Mouse (Mus musculus): ENCODE measurements around the gene Eif5a2. TPM values are rescaled to one million over a fixed set of nuclear protein-coding genes. Genes with fewer than 3 reads are reported as not detected.
A peak's percentile ranks its signal among the peaks of the same experiment; 100 is the strongest.
"Not testable (repeated sequence)": the region's sequence is repeated elsewhere in the genome, so short reads cannot be mapped to it uniquely, and the experiment has no call there.

Eif5a2 gene
- polyA plus RNA-seq, 1 experiment from 2014 or later: 7.0 TPM

DNA sequence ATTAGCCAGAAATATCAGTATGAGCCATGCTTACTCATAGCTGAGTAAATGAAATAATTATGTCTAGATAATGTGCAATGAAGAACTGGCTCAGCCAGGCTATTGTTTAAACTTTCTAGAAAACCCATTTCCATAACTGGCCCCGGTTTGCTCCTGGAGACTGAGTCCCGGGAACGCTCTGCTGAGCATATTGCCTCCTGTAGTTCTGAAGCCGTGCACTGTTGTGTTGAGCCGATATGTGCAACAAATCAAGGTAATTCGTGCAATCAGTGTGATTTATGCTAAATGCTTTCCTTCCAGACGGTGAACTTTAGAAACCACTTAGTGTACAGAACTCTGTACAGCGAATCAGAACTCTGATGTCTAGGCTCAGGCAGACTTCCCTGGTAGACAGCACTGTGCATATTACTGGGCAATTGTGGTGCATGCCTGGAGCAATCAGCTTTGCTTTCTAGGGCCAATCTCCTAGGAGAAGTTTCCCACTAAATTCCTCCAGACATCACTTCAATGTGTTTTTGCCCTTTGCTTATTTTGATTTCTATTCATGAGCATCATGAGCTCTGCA lies 19.8 kb upstream of the Eif5a2 start:
- Histone ChIP-seq H3K27me3 (replicated peaks; ENCODE audit: control insufficient read depth, insufficient read depth, low read length) (no peaks in the 10 kb centered on the region), H3K4me2 (ENCODE audit: low read length) (no peak overlapping the region), H3K27ac (ENCODE audit: low read depth) (no peak overlapping the region), H3K36me3 (ENCODE audit: control insufficient read depth, insufficient read depth, low read length) (no peaks in the 10 kb centered on the region), H3K4me1 (replicated peaks; ENCODE audit: control insufficient read depth, insufficient read depth, low read length) (no peaks in the 10 kb centered on the region), H3K9ac (ENCODE audit: low read length) (no peak overlapping the region), H3K9me3 (ENCODE audit: control insufficient read depth, low read length) (no peaks in the 10 kb centered on the region), H3K4me3 (ENCODE audit: low read depth, low read length) (no peak overlapping the region)
- no peak for ATAC-seq (replicated peaks; ENCODE audit: low FRiP score, low TSS enrichment, low read depth)
- DNase-seq (ENCODE audit: low spot score): no peak
- WGBS: 62% methylated on average over 8 of the region's 8 CpGs

DNA sequence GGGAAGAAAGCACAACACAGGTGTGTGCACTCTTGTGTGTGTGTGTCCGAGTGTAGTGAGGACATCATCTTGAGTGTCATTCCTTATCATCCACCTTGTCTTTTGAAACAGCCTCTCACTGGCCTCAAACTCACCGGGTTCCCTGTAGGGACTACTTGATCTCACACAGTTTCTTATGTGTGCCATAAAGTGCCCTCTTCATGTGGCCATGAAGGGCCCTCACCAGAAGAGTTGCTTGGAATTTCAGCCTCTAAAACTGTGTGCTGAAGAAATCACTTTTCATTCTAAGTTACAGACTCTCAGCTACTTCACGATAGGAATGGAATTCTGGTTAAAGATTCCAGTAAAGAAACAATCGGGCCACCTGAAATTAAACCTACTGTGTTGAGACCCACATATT lies 14.1 kb upstream of the Eif5a2 start:
- no peak overlapping the region for H3K4me2 ChIP-seq (ENCODE audit: low read length)
- H3K4me3 ChIP-seq (ENCODE audit: low read depth, low read length): no peak overlapping the region
- no peak overlapping the region for H3K27ac ChIP-seq (ENCODE audit: low read depth)
- DNase-seq (ENCODE audit: low spot score) (no peak), ATAC-seq (replicated peaks; ENCODE audit: low FRiP score, low TSS enrichment, low read depth) (no peak)
- H3K36me3 ChIP-seq (ENCODE audit: control insufficient read depth, insufficient read depth, low read length): no peaks in the 10 kb centered on the region
- no peaks in the 10 kb centered on the region for H3K27me3 ChIP-seq (replicated peaks; ENCODE audit: control insufficient read depth, insufficient read depth, low read length)
- H3K9ac ChIP-seq (ENCODE audit: low read length): no peak overlapping the region
- H3K9me3 ChIP-seq (ENCODE audit: control insufficient read depth, low read length): no peaks in the 10 kb centered on the region
- H3K4me1 ChIP-seq (replicated peaks; ENCODE audit: control insufficient read depth, insufficient read depth, low read length): no peaks in the 10 kb centered on the region
- 88% methylated on average over 4 of the region's 4 CpGs for WGBS

DNA sequence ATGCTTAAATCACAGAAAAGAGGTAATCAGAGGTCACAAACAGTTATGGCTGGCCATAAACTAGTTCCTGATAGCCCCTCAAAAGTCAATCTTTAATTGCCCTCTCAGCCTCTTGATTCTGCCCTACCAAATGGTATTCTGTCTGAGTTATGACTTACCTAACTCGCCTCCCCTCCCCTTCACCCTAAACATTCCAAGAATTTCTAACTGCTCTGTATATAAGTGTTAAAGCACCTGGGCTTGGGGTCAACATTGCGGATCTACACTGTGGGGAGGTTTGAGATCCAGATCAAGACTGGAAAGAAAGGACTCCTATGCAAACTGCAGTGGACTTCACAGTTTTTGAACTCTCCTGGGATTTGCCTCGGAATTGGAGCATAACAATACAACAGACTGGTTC lies 12.9 kb upstream of the Eif5a2 start:
- Histone ChIP-seq H3K4me1 (replicated peaks; ENCODE audit: control insufficient read depth, insufficient read depth, low read length) (no peaks in the 10 kb centered on the region), H3K27ac (ENCODE audit: low read depth) (no peak overlapping the region), H3K9ac (ENCODE audit: low read length) (no peak overlapping the region), H3K4me2 (ENCODE audit: low read length) (no peak overlapping the region), H3K36me3 (ENCODE audit: control insufficient read depth, insufficient read depth, low read length) (no peaks in the 10 kb centered on the region), H3K9me3 (ENCODE audit: control insufficient read depth, low read length) (no peaks in the 10 kb centered on the region), H3K4me3 (ENCODE audit: low read depth, low read length) (no peak overlapping the region), H3K27me3 (replicated peaks; ENCODE audit: control insufficient read depth, insufficient read depth, low read length) (no peaks in the 10 kb centered on the region)
- WGBS: 55% methylated on average over 3 of the region's 3 CpGs
- ATAC-seq (replicated peaks; ENCODE audit: low FRiP score, low TSS enrichment, low read depth) (no peak), DNase-seq (ENCODE audit: low spot score) (no peak)

DNA sequence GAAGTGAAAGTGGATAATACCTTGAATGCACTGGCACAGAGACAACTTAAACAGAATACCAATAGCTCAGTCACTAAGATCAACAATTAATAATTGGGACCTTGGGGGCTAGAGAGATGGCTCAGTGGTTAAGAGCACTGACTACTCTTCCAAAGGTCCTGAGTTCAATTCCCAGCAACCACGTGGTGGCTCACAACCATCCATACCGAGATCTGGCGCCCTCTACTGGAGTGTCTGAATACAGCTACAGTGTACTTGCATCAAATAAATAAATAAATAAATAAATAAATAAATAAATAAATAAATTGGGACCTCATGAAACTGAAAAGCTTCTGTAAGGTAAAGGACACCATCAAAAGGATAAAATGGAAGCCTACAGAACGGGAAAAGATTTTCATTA lies 8.2 kb upstream of the Eif5a2 start:
- not testable (repeated sequence) for DNase-seq (ENCODE audit: low spot score); ATAC-seq (replicated peaks; ENCODE audit: low FRiP score, low TSS enrichment, low read depth); H3K4me3 ChIP-seq (ENCODE audit: low read depth, low read length); H3K4me2 ChIP-seq (ENCODE audit: low read length); H3K9ac ChIP-seq (ENCODE audit: low read length); H3K36me3 ChIP-seq (ENCODE audit: control insufficient read depth, insufficient read depth, low read length); H3K9me3 ChIP-seq (ENCODE audit: control insufficient read depth, low read length); H3K27me3 ChIP-seq (replicated peaks; ENCODE audit: control insufficient read depth, insufficient read depth, low read length); H3K27ac ChIP-seq (ENCODE audit: low read depth); H3K4me1 ChIP-seq (replicated peaks; ENCODE audit: control insufficient read depth, insufficient read depth, low read length)
- 67% methylated on average over 4 of the region's 4 CpGs for WGBS

DNA sequence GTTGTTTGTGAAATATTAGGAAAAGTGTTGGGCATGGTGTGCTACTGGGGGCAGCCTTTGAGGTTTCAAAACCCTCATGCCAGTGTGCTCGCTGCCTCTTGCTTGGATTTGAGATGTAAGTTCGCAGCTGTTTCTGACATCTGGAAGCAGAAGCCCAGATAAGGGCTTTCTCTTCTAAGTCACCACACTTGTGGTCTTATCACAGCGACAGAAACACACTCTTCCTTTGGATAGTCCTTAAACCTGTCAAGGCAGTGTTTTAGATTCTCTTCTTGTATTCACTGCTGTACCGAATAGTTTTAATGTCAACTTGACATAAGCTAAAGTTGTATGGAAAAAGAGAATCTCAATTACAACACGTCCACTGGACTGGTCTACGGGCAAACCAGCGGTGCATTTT lies 5.7 kb upstream of the Eif5a2 start:
- DNase-seq (ENCODE audit: low spot score): no peak
- WGBS: 86% methylated on average over 7 of the region's 7 CpGs
- no peaks in the 10 kb centered on the region for H3K36me3 ChIP-seq (ENCODE audit: control insufficient read depth, insufficient read depth, low read length)
- no peaks in the 10 kb centered on the region for H3K9me3 ChIP-seq (ENCODE audit: control insufficient read depth, low read length)
- no peak overlapping the region for H3K4me2 ChIP-seq (ENCODE audit: low read length)
- no peak overlapping the region for H3K4me3 ChIP-seq (ENCODE audit: low read depth, low read length)
- H3K27me3 ChIP-seq (replicated peaks; ENCODE audit: control insufficient read depth, insufficient read depth, low read length): no peaks in the 10 kb centered on the region
- no peaks in the 10 kb centered on the region for H3K4me1 ChIP-seq (replicated peaks; ENCODE audit: control insufficient read depth, insufficient read depth, low read length)
- H3K9ac ChIP-seq (ENCODE audit: low read length): no peak overlapping the region
- ATAC-seq (replicated peaks; ENCODE audit: low FRiP score, low TSS enrichment, low read depth): no peak
- no peak overlapping the region for H3K27ac ChIP-seq (ENCODE audit: low read depth)

DNA sequence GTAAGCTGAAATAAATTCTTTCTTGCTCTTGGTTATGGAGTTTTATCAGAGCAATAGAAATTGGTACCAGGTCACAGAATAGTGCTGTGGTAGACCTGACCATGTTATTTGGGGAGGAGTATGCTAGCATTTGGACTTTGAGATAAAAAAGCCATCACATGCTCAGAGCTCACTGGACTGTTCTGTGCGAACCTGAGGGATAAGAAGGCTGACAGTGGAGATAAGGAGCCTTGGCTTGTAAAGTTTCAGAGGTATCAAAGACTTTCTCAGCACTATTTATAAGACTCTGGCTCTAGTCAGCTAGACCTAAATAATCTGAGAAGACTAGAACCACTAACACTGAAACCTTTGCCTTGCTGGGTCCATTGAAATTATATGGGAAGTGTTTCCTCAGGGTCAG lies 5.1 kb upstream of the Eif5a2 start:
- H3K4me1 ChIP-seq (replicated peaks; ENCODE audit: control insufficient read depth, insufficient read depth, low read length): no peaks in the 10 kb centered on the region
- no peaks in the 10 kb centered on the region for H3K36me3 ChIP-seq (ENCODE audit: control insufficient read depth, insufficient read depth, low read length)
- no peak overlapping the region for H3K4me2 ChIP-seq (ENCODE audit: low read length)
- ATAC-seq (replicated peaks; ENCODE audit: low FRiP score, low TSS enrichment, low read depth): no peak
- DNase-seq (ENCODE audit: low spot score): no peak
- H3K4me3 ChIP-seq (ENCODE audit: low read depth, low read length): no peak overlapping the region
- WGBS: 82% methylated on average over 1 of the region's 1 CpGs
- H3K9me3 ChIP-seq (ENCODE audit: control insufficient read depth, low read length): no peaks in the 10 kb centered on the region
- no peak overlapping the region for H3K27ac ChIP-seq (ENCODE audit: low read depth)
- no peak overlapping the region for H3K9ac ChIP-seq (ENCODE audit: low read length)
- no peaks in the 10 kb centered on the region for H3K27me3 ChIP-seq (replicated peaks; ENCODE audit: control insufficient read depth, insufficient read depth, low read length)

DNA sequence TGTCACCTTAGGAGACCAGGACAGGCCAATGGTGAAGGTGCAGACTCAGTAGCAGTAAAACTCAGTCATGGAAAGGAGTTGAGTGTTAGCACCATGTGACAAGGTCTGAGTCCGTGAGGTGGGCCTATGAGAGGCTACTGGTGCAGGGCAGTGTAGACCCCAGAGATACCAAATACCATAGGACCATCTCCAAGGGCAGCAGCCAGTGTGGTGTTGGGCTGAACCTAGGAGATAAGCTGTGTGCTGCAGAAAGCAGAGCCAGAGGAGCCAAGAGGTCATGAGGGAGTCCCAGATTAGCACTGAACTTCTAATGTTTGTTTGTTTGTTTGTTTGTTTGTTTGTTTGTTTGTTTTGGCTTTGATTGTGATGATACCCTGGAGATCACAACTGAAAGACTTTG lies 4.6 kb upstream of the Eif5a2 start:
- no peak for ATAC-seq (replicated peaks; ENCODE audit: low FRiP score, low TSS enrichment, low read depth)

DNA sequence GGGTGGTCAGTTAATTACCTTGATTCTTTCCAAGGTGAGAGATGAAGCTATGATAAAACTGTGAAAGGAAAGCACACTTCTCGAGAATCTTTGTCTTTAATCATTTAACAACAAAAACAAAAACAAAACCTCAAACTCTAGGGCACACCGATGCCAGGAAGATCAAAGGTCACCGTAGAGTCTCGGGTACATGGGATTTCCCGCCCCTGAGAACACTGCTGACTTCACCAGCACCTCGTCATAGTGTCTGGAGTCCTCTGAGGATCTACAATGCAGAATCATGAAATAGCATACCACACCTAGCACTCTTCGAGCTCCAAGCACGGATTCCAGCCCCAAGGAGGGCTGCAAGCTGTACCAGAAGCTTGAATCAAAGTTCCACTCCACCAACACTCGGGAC lies 565 bp upstream of the Eif5a2 start:
- H3K27me3 ChIP-seq (replicated peaks; ENCODE audit: control insufficient read depth, insufficient read depth, low read length): 0 out of 2 replicates have a peak, but pooled peaks cover 3% of the 10 kb centered on the region
- H3K4me1 ChIP-seq (replicated peaks; ENCODE audit: control insufficient read depth, insufficient read depth, low read length): peaks cover 7% of the 10 kb centered on the region; the same call in 1 of the 2 replicates
- DNase-seq (ENCODE audit: low spot score) (no peak), ATAC-seq (replicated peaks; ENCODE audit: low FRiP score, low TSS enrichment, low read depth) (peak; percentile 44)
- 71% methylated on average over 9 of the region's 9 CpGs for WGBS
- H3K4me2 ChIP-seq (ENCODE audit: low read length): peak overlapping the region; percentile 97
- no peaks in the 10 kb centered on the region for H3K36me3 ChIP-seq (ENCODE audit: control insufficient read depth, insufficient read depth, low read length)
- no peak overlapping the region for H3K27ac ChIP-seq (ENCODE audit: low read depth)
- peak overlapping the region; percentile 60 for H3K4me3 ChIP-seq (ENCODE audit: low read depth, low read length)
- H3K9me3 ChIP-seq (ENCODE audit: control insufficient read depth, low read length): no peaks in the 10 kb centered on the region
- no peak overlapping the region for H3K9ac ChIP-seq (ENCODE audit: low read length)

More for the DNA sequence above, 4.6 kb upstream of the Eif5a2 start:
- 79% methylated on average over 1 of the region's 1 CpGs for WGBS
- H3K9me3 ChIP-seq (ENCODE audit: control insufficient read depth, low read length): no peaks in the 10 kb centered on the region
- no peak overlapping the region for H3K4me2 ChIP-seq (ENCODE audit: low read length)
- no peak for DNase-seq (ENCODE audit: low spot score)
- H3K27me3 ChIP-seq (replicated peaks; ENCODE audit: control insufficient read depth, insufficient read depth, low read length): no peaks in the 10 kb centered on the region
- no peak overlapping the region for H3K4me3 ChIP-seq (ENCODE audit: low read depth, low read length)
- 0 out of 2 replicates have a peak, but pooled peaks cover under 1% of the 10 kb centered on the region for H3K4me1 ChIP-seq (replicated peaks; ENCODE audit: control insufficient read depth, insufficient read depth, low read length)
- no peak overlapping the region for H3K27ac ChIP-seq (ENCODE audit: low read depth)
- no peak overlapping the region for H3K9ac ChIP-seq (ENCODE audit: low read length)
- no peaks in the 10 kb centered on the region for H3K36me3 ChIP-seq (ENCODE audit: control insufficient read depth, insufficient read depth, low read length)

DNA sequence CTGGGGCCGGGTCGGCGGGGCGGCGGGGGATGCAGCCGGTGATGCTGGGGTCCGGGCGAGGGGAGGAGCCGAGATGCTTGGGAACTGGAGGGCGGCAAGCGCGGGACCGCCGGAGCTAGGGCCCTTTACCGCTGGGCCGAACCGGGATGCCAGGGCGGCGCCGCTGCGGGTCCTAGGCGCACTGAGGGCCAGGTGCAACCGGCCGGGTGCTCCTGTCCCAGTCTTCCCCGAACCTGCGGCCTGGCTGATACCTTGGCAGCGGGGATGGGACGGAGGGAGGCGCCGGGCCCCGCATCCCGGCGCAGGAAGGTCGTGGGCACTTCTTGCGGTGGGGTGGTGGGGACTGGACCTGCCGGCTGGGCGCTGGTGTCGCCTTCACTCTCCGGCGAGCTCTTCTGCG lies 346 bp downstream of the Eif5a2 start:
- no peak for ATAC-seq (replicated peaks; ENCODE audit: low FRiP score, low TSS enrichment, low read depth)
- Histone ChIP-seq H3K4me2 (ENCODE audit: low read length) (peak overlapping the region; percentile 97), H3K9ac (ENCODE audit: low read length) (peak overlapping the region; percentile 63), H3K4me3 (ENCODE audit: low read depth, low read length) (peak overlapping the region; percentile 60), H3K36me3 (ENCODE audit: control insufficient read depth, insufficient read depth, low read length) (no peaks in the 10 kb centered on the region), H3K4me1 (replicated peaks; ENCODE audit: control insufficient read depth, insufficient read depth, low read length) (peaks cover 7% of the 10 kb centered on the region; the same call in 1 of the 2 replicates), H3K27ac (ENCODE audit: low read depth) (no peak overlapping the region), H3K27me3 (replicated peaks; ENCODE audit: control insufficient read depth, insufficient read depth, low read length) (0 out of 2 replicates have a peak, but pooled peaks cover 3% of the 10 kb centered on the region), H3K9me3 (ENCODE audit: control insufficient read depth, low read length) (no peaks in the 10 kb centered on the region)
- DNase-seq (ENCODE audit: low spot score): no peak
- under 1% methylated on average over 40 of the region's 41 CpGs for WGBS
